Mouse (Mus musculus) c-Kit-positive CD71-negative TER-119-negative erythroid progenitor cells, embryonic 14.5 days (primary cell): ENCODE measurements at regions not wholly inside any gene's neighbourhood (a gene's known extent, or its start where the extent isn't known, plus 50 kb on each side); places are given as distances from the start of the nearest gene placed in this dataset.

Experiments
- DNase-seq: peaks from one replicate; pipeline ENCODE4 v3.0.0-alpha.2; 2013; ENCODE audit warnings: low read depth

- DNase-seq, result no peak
Measured at GRCm38 (mm10) chr11:112982165-112982801, 200.3 kb downstream of the Sox9 start.

GRCm38 (mm10) chr11:112982802-112983591, 201.0 kb downstream of the Sox9 start:
- no peak for DNase-seq

DNA sequence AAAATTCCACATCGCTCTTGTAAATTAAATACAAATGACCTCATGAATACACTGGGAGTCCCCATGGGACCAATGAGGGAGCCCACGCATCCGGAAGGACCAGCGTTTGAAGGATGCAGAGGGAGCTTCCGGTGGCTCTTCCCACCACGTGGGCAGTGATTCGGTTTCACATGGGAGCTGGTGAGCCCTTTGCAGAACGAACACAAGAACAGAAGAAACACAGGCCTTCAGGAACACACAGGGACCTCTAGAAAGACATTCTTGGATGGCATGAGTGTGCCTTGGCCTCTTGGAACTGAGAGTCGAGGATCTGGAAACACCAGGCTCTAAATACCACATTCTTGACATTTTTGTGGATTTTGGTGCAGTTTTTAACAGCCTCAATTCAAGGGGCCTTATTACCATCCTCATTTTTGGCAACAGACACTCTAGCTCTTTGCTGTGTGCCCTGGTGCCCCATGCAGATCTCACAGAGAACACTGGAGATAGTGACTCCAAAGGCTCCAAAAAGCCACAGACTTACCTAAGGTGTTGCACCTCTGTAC, 204.1 kb downstream of the Sox9 start:
- no peak for DNase-seq

DNA sequence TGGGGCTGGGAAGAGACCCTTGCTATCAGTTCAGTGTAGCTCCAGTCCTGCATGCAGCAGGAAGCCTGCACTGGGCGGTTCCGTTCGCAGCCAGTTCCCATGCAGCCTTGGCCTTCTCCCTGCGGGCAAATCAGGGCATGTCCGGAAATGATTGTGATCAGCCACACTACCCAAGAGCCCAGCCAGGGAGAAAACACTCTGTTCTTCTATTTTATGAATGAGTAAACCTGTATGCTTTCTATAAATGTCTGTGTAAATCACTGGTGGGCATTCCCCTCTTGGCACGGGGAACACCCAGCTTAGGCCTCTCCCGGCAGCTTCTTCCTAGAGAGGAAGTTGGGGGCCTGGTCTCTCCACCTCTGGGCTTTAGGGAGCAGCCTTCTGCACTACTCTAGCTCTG, 205.8 kb downstream of the Sox9 start:
- no peak for DNase-seq

- DNase-seq, result no peak
Measured at GRCm38 (mm10) chr11:112988900-112989299, 206.9 kb downstream of the Sox9 start.

GRCm38 (mm10) chr11:112989981-112990512, 208.0 kb downstream of the Sox9 start:
- no peak for DNase-seq

DNA sequence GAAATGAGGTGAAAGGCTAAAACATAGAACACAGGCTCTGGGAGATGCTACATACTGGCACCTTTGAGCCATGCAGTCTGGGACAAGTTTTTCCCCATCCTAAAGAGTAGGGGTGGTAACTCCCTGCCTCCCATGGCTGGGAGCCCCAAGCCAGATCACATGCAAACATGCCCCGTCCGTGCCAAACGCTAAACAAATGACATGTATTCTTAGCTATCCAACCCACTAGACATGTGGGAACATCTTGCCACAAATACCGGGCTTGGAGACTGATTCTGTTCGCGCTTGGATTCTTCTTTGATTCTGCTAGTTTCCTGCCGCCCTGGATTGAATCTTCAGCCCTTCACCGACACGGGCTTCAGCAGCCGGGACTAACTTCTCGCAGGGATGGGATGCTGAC, 208.7 kb downstream of the Sox9 start:
- DNase-seq, result no peak

GRCm38 (mm10) chr11:112991862-112992261, 209.8 kb downstream of the Sox9 start:
- no peak for DNase-seq

DNA sequence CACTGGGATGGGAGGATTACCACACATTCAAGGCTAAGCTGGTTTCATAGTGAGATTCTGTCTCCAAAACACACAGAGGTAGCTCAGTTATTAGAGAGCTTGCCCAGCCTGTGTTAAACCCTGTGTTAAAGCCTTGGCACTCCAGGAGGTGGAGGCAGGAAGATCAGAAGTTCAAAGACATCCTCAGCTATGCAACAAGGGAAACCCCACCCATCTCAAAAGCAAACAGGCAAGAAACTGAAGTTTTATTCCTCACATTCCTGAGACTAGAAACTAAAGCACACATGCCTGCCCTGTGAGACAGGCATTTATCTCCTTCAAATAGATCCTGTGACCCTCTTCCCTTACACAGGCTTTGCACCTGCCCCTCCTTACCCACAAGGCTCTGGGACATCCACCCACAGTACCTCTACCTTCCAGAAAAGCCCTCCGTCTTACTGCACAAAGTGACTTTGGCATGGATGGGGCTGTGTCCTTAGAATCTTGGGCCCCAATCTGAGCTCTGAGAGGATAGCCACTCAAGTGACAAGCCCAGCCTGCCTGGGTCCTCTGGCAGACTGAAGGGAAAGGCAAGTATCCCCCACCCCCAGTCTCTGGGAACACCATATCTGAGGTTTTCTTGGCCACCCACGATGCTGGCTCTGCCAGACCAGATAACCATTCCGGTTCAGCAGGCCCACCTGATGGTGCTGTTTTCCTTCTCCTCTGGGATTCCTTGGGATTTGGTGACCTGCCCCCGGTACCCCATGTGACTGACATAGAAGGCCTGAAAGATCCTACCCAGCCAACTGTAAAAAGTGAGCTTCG, 217.0 kb downstream of the Sox9 start:
- no peak for DNase-seq

DNA sequence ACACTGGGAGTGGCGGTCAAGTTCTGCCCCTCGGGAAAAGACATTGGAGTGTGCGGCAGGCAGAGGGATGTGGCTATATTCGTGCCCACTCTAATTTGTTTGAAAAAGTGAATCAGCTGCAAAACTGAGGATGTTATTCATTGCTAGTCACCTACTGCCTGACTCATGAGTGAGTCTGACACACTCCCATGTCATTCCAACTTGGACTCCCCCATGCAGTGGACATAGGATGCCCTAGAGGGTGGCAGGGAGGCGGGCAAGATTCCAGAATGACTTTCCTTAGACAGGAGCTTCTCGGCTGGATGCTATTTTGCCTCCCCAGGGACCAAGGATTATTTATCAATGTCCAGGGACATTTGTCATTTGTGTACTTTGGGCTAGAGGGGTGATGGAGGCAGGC, 219.0 kb downstream of the Sox9 start:
- no peak for DNase-seq

GRCm38 (mm10) chr11:113005895-113006294, 223.9 kb downstream of the Sox9 start:
- no peak for DNase-seq

GRCm38 (mm10) chr11:113008521-113008920, 226.5 kb downstream of the Sox9 start:
- no peak for DNase-seq

GRCm38 (mm10) chr11:113009376-113009775, 227.4 kb downstream of the Sox9 start:
- DNase-seq, result no peak

- no peak for DNase-seq
Measured at GRCm38 (mm10) chr11:113010906-113011305, 228.9 kb downstream of the Sox9 start.

GRCm38 (mm10) chr11:113014186-113015010, 232.4 kb downstream of the Sox9 start:
- DNase-seq, result no peak

DNA sequence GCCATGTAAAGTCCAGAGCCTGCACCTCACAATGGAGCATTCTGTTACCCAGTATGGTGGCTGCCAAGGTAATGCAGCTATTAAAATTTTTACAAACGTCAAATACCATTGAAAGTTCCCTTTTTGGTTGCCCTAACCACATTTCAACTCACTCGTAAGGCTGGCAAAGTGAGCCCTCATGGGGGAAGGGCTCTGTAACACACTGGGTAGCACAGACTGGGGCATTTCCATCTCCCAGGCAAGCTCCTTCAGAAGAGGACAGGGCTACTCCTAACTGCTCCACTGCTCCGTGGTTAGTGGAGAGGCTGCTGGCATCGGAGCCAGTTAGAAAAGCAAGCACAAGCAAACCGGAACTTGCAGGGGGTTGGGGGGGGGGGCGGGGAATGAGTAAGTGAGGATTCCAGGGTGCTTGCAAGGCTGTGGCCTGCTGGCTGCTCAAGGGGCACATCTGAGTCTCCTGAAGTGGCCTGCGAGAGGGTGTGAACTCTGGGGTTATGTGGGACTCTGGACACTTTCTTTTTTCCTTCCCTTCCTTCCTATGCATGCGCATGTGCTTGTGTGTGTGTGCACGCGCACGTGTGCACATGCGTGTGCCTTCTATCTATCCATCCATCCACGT, 233.8 kb downstream of the Sox9 start:
- no peak for DNase-seq

- no peak for DNase-seq
Measured at GRCm38 (mm10) chr11:113016801-113017715, 235.0 kb downstream of the Sox9 start.

DNA sequence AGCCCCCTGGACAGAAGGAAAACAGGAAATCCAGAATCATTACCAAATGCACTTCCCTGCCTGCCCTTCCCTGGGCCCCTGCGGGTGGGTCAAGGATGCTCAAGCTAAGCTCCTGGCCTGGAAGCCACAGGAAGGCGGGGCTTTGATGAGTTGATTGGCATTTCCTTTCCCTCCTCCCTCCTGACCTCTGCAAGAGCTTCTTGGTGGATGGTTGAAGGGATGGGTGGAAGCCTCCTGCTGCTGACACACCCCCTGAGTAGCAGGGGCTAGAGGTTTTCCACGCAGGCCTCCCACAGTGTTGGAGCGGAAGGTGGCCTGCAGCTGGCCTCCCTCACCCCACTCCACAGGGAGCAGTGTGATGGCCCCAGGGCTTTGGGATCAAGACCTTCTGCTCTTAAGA, 239.5 kb downstream of the Sox9 start:
- DNase-seq, result no peak

DNA sequence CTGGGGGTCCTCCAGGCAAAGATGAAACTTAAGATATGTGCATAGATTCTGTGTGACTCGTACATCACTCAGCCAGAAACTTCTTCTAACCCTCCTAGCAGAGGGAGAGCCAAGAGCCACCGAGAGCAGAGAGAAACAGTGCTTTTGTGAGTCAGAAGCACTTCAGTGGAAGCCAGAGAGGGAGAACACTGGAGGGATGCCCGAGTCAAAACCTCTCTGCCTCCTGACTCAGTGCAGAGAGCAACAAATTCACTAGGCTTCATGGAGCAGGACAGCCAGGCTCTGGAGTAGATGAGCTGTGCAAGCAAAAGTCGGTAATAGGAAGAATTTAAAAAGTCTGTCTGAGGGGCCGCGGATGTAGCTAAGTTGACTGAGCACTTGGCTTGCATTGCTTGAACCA, 245.0 kb downstream of the Sox9 start:
- DNase-seq, result no peak
